In the genomic region with DNA sequence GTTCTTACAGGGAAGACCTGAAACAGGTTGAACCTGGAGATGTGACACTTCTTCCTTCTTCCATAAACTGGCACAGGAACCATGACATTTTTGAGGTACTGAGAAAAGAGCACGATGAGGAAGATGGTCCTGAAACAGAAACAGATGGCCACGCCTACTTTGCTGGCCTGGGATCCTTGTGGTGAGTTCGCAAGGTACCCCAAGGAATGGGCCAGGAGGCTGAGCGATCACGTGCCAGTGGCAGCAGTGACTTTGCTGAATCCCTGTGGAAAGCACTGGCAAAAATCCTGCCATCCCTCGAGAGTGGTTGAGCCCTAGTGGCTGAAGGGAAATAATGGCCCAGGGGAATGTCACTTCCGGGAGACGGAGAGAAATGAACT, we compare ENCODE assay signal across 9 mouse cellular contexts. TPM values are rescaled to one million over a fixed set of nuclear protein-coding genes. Genes with fewer than 3 reads are reported as not detected.
A peak's percentile ranks its signal among the peaks of the same experiment; 100 is the strongest.
DNase-seq lines count a peak whose midpoint lies in the region; ATAC-seq lines count a peak whose summit lies in the region.
"Had no signal": no experiment of that assay in that cellular context is flagged by ENCODE, and none has a peak within 500 bp of the region (broad histone marks: within the 10 kb centered on the region; RNA-seq: fewer than 3 reads in every experiment).

No protein-coding gene starts in this region.

- H3K9ac ChIP-seq in heart, embryonic 11.5 days (ENCODE audit: low read depth, low read length), result no peak overlapping the region
- 0 out of 2 replicates have a peak overlapping the region, but pooled peaks have one; percentile 12 for H3K9ac ChIP-seq in hindbrain, embryonic 11.5 days (ENCODE audit: low read depth, low read length)

- no peak overlapping the region for H3K27ac ChIP-seq in heart, embryonic 11.5 days (ENCODE audit: low read depth, low read length)
- no peak overlapping the region for H3K27ac ChIP-seq in hindbrain, embryonic 11.5 days (ENCODE audit: low read depth, low read length)

- no peaks in the 10 kb centered on the region for H3K9me3 ChIP-seq in heart, embryonic 11.5 days (replicated peaks; ENCODE audit: control insufficient read depth, low read length)
- H3K9me3 ChIP-seq in hindbrain, embryonic 11.5 days (ENCODE audit: control insufficient read depth, low read length), result no peaks in the 10 kb centered on the region
- H3K9me3 ChIP-seq in megakaryocyte, embryonic 14.5 days, result no peaks in the 10 kb centered on the region

- H3K4me1 ChIP-seq in heart, embryonic 11.5 days (ENCODE audit: control insufficient read depth, insufficient read depth, low read length), result peaks cover 5% of the 10 kb centered on the region; the same call in 1 of the 2 replicates
- no peaks in the 10 kb centered on the region for H3K4me1 ChIP-seq in hindbrain, embryonic 11.5 days (replicated peaks; ENCODE audit: control insufficient read depth, insufficient read depth, low read length)
- peaks cover 30% of the 10 kb centered on the region for H3K4me1 ChIP-seq in megakaryocyte, embryonic 14.5 days

- no peaks in the 10 kb centered on the region for H3K36me3 ChIP-seq in heart, embryonic 11.5 days (ENCODE audit: control insufficient read depth, insufficient read depth, low read length)
- H3K36me3 ChIP-seq in hindbrain, embryonic 11.5 days (ENCODE audit: control insufficient read depth, insufficient read depth, low read length), result no peaks in the 10 kb centered on the region
- no peaks in the 10 kb centered on the region for H3K36me3 ChIP-seq in megakaryocyte, embryonic 14.5 days (replicated peaks; ENCODE audit: low read length)

- 31% methylated on average over 8 of the region's 8 CpGs for WGBS in heart, embryonic 11.5 days (ENCODE audit: insufficient replicate concordance)
- WGBS in hindbrain, embryonic 11.5 days, result 43% methylated on average over 8 of the region's 8 CpGs

- H3K4me2 ChIP-seq in heart, embryonic 11.5 days, result peak overlapping the region; percentile 59
- no peak overlapping the region; the same call in 1 of the 2 replicates for H3K4me2 ChIP-seq in hindbrain, embryonic 11.5 days (replicated peaks; ENCODE audit: low read depth, low read length)

- H3K4me3 ChIP-seq in heart, embryonic 11.5 days (ENCODE audit: low read depth, low read length), result no peak overlapping the region
- no peak overlapping the region for H3K4me3 ChIP-seq in hindbrain, embryonic 11.5 days (ENCODE audit: low read depth, low read length)
- peak overlapping the region; percentile 31 for H3K4me3 ChIP-seq in megakaryocyte, embryonic 14.5 days (replicated peaks)

- no peak for ATAC-seq in heart, embryonic 11.5 days (replicated peaks; ENCODE audit: insufficient number of reproducible peaks, low FRiP score, low TSS enrichment)
- no peak; the same call in 1 of the 2 replicates for ATAC-seq in hindbrain, embryonic 11.5 days (ENCODE audit: low FRiP score)

- no peaks in the 10 kb centered on the region for H3K27me3 ChIP-seq in heart, embryonic 11.5 days (ENCODE audit: control insufficient read depth, insufficient read depth, low read length)
- no peaks in the 10 kb centered on the region for H3K27me3 ChIP-seq in hindbrain, embryonic 11.5 days (ENCODE audit: control insufficient read depth, insufficient read depth, low read length)
- peaks cover 24% of the 10 kb centered on the region for H3K27me3 ChIP-seq in megakaryocyte, embryonic 14.5 days (replicated peaks)

- no peak for DNase-seq in heart, adult 18-20 months
- DNase-seq in MEL-GATA-1-ER (ENCODE audit: extremely low read depth, low read depth), result peak; percentile 1
- no peak for DNase-seq in hindbrain, embryonic 11.5 days (ENCODE audit: low spot score)
- DNase-seq in thymus, postnatal 14 days, result no peak
- DNase-seq in urinary bladder, postnatal 25 days (ENCODE audit: low spot score), result no peak
- no peak for DNase-seq in urinary bladder, postnatal 14 days (ENCODE audit: low spot score)

RNA-seq across cellular contexts. Expression of a gene that starts 32.4 kb away (rescaled TPM):
- polyA plus RNA-seq in heart, embryonic 11.5 days (2014; fragmentation: Nextera tagmentation; extraction: Ambion mirVana), result 0.17 and 0.18 TPM in 2 replicates
- total RNA-seq in heart, adult 18-20 months (2021), result under 1 TPM; 0.17 to 0.51 TPM
- polyA plus RNA-seq in hindbrain, embryonic 11.5 days (2014; fragmentation: Nextera tagmentation; extraction: Ambion mirVana), result 0.46 and 0.49 TPM in 2 replicates
- 0.40 TPM in 1 of 2 replicates, not detected in the other for polyA plus RNA-seq in megakaryocyte, embryonic 14.5 days (2012; ENCODE audit: insufficient read depth, low replicate concordance)

RNA-seq across cellular contexts. Expression of a gene that starts 35.9 kb away (rescaled TPM):
- not detected in 2 replicates for polyA plus RNA-seq in heart, embryonic 11.5 days (2014; fragmentation: Nextera tagmentation; extraction: Ambion mirVana)
- not detected for total RNA-seq in heart, adult 18-20 months (2021)
- polyA plus RNA-seq in hindbrain, embryonic 11.5 days (2014; fragmentation: Nextera tagmentation; extraction: Ambion mirVana), result not detected in 2 replicates
- not detected in 2 replicates for polyA plus RNA-seq in megakaryocyte, embryonic 14.5 days (2012; ENCODE audit: insufficient read depth, low replicate concordance)
- total RNA-seq: adrenal gland, postnatal 10 days had no signal

RNA-seq across cellular contexts. Expression of a gene that starts 45.2 kb away (rescaled TPM):
- polyA plus RNA-seq in heart, embryonic 11.5 days (2014; fragmentation: Nextera tagmentation; extraction: Ambion mirVana), result 12.4 and 13.0 TPM in 2 replicates
- total RNA-seq in heart, adult 18-20 months (2021), result 10 to 100 TPM; 14.1 to 14.5 TPM
- polyA plus RNA-seq in hindbrain, embryonic 11.5 days (2014; fragmentation: Nextera tagmentation; extraction: Ambion mirVana), result 11.0 and 12.3 TPM in 2 replicates
- polyA plus RNA-seq in megakaryocyte, embryonic 14.5 days (2012; ENCODE audit: insufficient read depth, low replicate concordance), result 13.0 and 28.5 TPM in 2 replicates
